Mouse (Mus musculus): ENCODE measurements around the gene Ccnl1. TPM values are rescaled to one million over a fixed set of nuclear protein-coding genes. Genes with fewer than 3 reads are reported as not detected.

Gene Ccnl1
- polyA plus RNA-seq, 1 experiment from 2014 or later: 92.3 TPM

- in situ Hi-C loops (cut with MboI; ENCODE audit: low pct_unique_long_range_greater_than_20kb): no loop called here
- DNase-seq (ENCODE audit: low read depth, low spot score) (no peak), ATAC-seq (no peak)
- POLR2A ChIA-PET: interaction anchor here (1.0 to 1.7 kb wide), 3 partner anchors 15 to 59 kb away, joined by 3 to 6 read pairs (median 3); partner anchors contain the start of gene Ccnl1
- H3K27me3 ChIP-seq: no peaks in the 10 kb centered on the region
- CTCF ChIA-PET: interaction anchor here (1.0 to 10.3 kb wide), 6 partner anchors 13 to 606 kb away, joined by 3 to 72 read pairs (median 4); no protein-coding TSS in a partner anchor
- TF ChIP-seq CTCF (IDR thresholded peaks at IDR 0.05): no peak
Observed at GRCm38 (mm10) chr3:65988711-65989495, 30.9 kb upstream of the Ccnl1 start.

GRCm38 (mm10) chr3:65976296-65976695, 18.2 kb upstream of the Ccnl1 start:
- in situ Hi-C loops (cut with MboI; ENCODE audit: low pct_unique_long_range_greater_than_20kb): no loop called here
- H3K27me3 ChIP-seq: no peaks in the 10 kb centered on the region
- ATAC-seq (no peak), DNase-seq (ENCODE audit: low read depth, low spot score) (no peak)
- CTCF ChIA-PET: interaction anchor here (0.9 to 6.8 kb wide), 4 partner anchors 12 to 28 kb away, joined by 3 to 72 read pairs (median 7); no protein-coding TSS in a partner anchor
- POLR2A ChIA-PET: interaction anchor here (1.1 to 7.0 kb wide), 2 partner anchors 10 to 18 kb away, joined by 3 to 46 read pairs; partner anchors contain the start of gene Ccnl1
- no peak for TF ChIP-seq CTCF (IDR thresholded peaks at IDR 0.05)

DNA sequence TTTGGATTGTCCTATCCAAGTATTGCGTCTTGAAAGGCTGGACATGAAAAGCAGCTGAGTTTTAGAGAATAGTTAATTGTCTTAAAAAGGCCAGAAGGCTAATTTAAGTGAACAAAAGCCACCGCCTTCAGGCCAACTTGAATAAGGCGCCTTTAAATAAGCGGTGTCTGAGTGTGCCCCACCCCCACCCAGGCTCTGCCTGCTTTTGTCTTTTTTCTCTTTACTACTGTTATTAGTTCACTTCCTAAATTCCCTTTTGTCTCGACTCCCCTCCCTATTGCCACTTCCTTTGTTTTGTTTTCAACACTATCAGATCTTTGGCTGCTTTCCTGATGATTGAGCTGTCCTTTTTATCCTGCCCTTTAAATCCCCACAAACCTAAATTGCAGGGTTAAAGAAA, 17.3 kb upstream of the Ccnl1 start:
- ATAC-seq (no peak), DNase-seq (ENCODE audit: low read depth, low spot score) (no peak)
- no peak for TF ChIP-seq CTCF (IDR thresholded peaks at IDR 0.05)
- ChIA-PET CTCF (interaction anchor here (0.7 to 6.8 kb wide), 6 partner anchors 13 to 189 kb away, joined by 3 to 72 read pairs (median 4); no protein-coding TSS in a partner anchor), POLR2A (interaction anchor here (1.4 to 7.0 kb wide), 3 partner anchors 12 to 23 kb away, joined by 3 to 46 read pairs (median 5); partner anchors contain the start of gene Ccnl1)
- in situ Hi-C loops (cut with MboI; ENCODE audit: low pct_unique_long_range_greater_than_20kb): no loop called here
- no peaks in the 10 kb centered on the region for H3K27me3 ChIP-seq

GRCm38 (mm10) chr3:65974232-65975058, 16.4 kb upstream of the Ccnl1 start:
- peak; percentile 96 for DNase-seq (ENCODE audit: low read depth, low spot score)
- ChIA-PET CTCF (interaction anchor here (0.7 to 6.8 kb wide), 5 partner anchors 14 to 188 kb away, joined by 3 to 72 read pairs (median 6); no protein-coding TSS in a partner anchor), POLR2A (interaction anchor here (0.6 to 7.0 kb wide), 6 partner anchors 13 to 677 kb away, joined by 3 to 46 read pairs (median 4); partner anchors contain the start of gene Ccnl1)

GRCm38 (mm10) chr3:65973501-65974231, 15.6 kb upstream of the Ccnl1 start:
- ChIA-PET CTCF (interaction anchor here (0.9 to 6.8 kb wide), 5 partner anchors 9 to 44 kb away, joined by 3 to 72 read pairs (median 7); no protein-coding TSS in a partner anchor), POLR2A (interaction anchor here (0.8 to 7.0 kb wide), 3 partner anchors 15 to 340 kb away, joined by 3 to 46 read pairs (median 3); partner anchors contain the start of gene Ccnl1)
- DNase-seq (ENCODE audit: low read depth, low spot score) (no peak), ATAC-seq (peak; percentile 5)
- in situ Hi-C loops (cut with MboI; ENCODE audit: low pct_unique_long_range_greater_than_20kb): loop anchor here (25.0 kb wide), 1 partner anchor 1014 kb away; the partner anchor contains the start of genes Rsrc1 and Shox2
- H3K27me3 ChIP-seq: no peaks in the 10 kb centered on the region
- TF ChIP-seq CTCF (IDR thresholded peaks at IDR 0.05): no peak

More at GRCm38 (mm10) chr3:65974232-65975058, 16.4 kb upstream of the Ccnl1 start:
- no peaks in the 10 kb centered on the region for H3K27me3 ChIP-seq
- no peak for TF ChIP-seq CTCF (IDR thresholded peaks at IDR 0.05)
- in situ Hi-C loops (cut with MboI; ENCODE audit: low pct_unique_long_range_greater_than_20kb): loop anchor here (25.0 kb wide), 1 partner anchor 1013 kb away; the partner anchor contains the start of genes Rsrc1 and Shox2
- ATAC-seq: peak; percentile 92

GRCm38 (mm10) chr3:65969196-65969595, 11.1 kb upstream of the Ccnl1 start:
- no peak for ATAC-seq
- in situ Hi-C loops (cut with MboI; ENCODE audit: low pct_unique_long_range_greater_than_20kb): loop anchor here (25.0 kb wide), 1 partner anchor 1018 kb away; the partner anchor contains the start of genes Rsrc1 and Shox2
- no peak for TF ChIP-seq CTCF (IDR thresholded peaks at IDR 0.05)
- CTCF ChIA-PET: interaction anchor here (1.8 kb wide), 2 partner anchors 19 to 22 kb away, joined by 4 to 5 read pairs; no protein-coding TSS in a partner anchor
- DNase-seq (ENCODE audit: low read depth, low spot score): no peak
- H3K27me3 ChIP-seq: no peaks in the 10 kb centered on the region
- POLR2A ChIA-PET: interaction anchor here (2.3 kb wide), 1 partner anchor 11 kb away, joined by 19 read pairs; the partner anchor contains the start of gene Ccnl1

DNA sequence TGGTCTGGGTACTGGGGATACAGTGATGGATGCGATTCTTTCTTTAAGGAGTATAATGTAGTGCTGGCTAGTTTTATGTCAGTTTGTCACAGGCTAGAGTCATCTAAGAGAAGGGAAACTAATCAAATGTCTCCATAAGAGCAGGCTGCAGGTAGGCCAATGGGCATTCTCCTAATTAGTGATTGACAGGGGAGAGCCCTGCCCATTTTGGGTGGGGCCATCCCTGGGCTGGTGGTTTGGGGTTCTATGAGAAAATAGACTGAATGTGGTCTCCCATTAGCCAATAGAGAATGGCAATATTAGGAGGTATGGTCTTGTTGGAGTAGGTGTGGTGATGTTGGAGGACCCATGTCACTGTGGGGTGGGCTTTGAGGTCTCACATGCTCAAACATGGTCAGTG, 8.3 kb upstream of the Ccnl1 start:
- DNase-seq (ENCODE audit: low read depth, low spot score) (no peak), ATAC-seq (no peak)
- ChIA-PET CTCF (interaction anchor here (0.8 to 1.3 kb wide), 2 partner anchors 15 to 29 kb away, joined by 3 to 4 read pairs; no protein-coding TSS in a partner anchor), POLR2A (no interaction called here)
- H3K27me3 ChIP-seq: no peaks in the 10 kb centered on the region
- TF ChIP-seq CTCF (IDR thresholded peaks at IDR 0.05): no peak
- in situ Hi-C loops (cut with MboI; ENCODE audit: low pct_unique_long_range_greater_than_20kb): loop anchor here (25.0 kb wide), 1 partner anchor 1021 kb away; the partner anchor contains the start of genes Rsrc1 and Shox2

- H3K27me3 ChIP-seq: no peaks in the 10 kb centered on the region
- TF ChIP-seq CTCF (IDR thresholded peaks at IDR 0.05): no peak
- DNase-seq (ENCODE audit: low read depth, low spot score) (no peak), ATAC-seq (no peak)
- in situ Hi-C loops (cut with MboI; ENCODE audit: low pct_unique_long_range_greater_than_20kb): loop anchor here (25.0 kb wide), 1 partner anchor 1025 kb away; the partner anchor contains the start of genes Rsrc1 and Shox2
- CTCF ChIA-PET: interaction anchor here (0.6 to 2.8 kb wide), 7 partner anchors 9 to 33 kb away, joined by 3 to 11 read pairs (median 3); no protein-coding TSS in a partner anchor
- POLR2A ChIA-PET: no interaction called here
Observed at GRCm38 (mm10) chr3:65962270-65962930, 4.4 kb upstream of the Ccnl1 start.
